Mouse (Mus musculus) liver, adult 2 months (tissue): ENCODE results near the gene Akr1cl. TPM values are rescaled to one million over a fixed set of nuclear protein-coding genes. Genes with fewer than 3 reads are reported as not detected.

Experiments used
- DNase-seq: peaks from one replicate; pipeline ENCODE4 v3.0.0-alpha.2; 2011; ENCODE audit warnings: low read depth, low spot score; ENCODE audit errors: extremely low read depth
- H3K27ac ChIP-seq: fragments of 200-500 bp; replicated peaks from 2 replicates; pipeline ENCODE4 v1.5.1; 2012; ENCODE audit warnings: low read depth, mild to moderate bottlenecking, control low read depth, inconsistent platforms, low read length; ENCODE audit not compliant: insufficient read depth
- H3K27me3 ChIP-seq: fragments of 200-500 bp; 2 replicates; pipeline ENCODE4 v1.6.1; 2012; ENCODE audit warnings: mild to moderate bottlenecking, moderate library complexity, low read length, inconsistent platforms; ENCODE audit not compliant: control insufficient read depth, insufficient read depth
- H3K36me3 ChIP-seq: fragments of 200-500 bp; 2 replicates; pipeline ENCODE4 v1.6.1; 2012; ENCODE audit warnings: low read length, inconsistent platforms; ENCODE audit not compliant: control insufficient read depth, insufficient read depth
- H3K4me1 ChIP-seq: fragments of 200-500 bp; 2 replicates; pipeline ENCODE4 v1.6.1; 2011; ENCODE audit warnings: low read length; ENCODE audit not compliant: control insufficient read depth, insufficient read depth
- H3K4me3 ChIP-seq: fragments of 200-500 bp; 2 replicates; pipeline ENCODE4 v1.5.1; 2011; ENCODE audit warnings: low read depth, mild to moderate bottlenecking, control low read depth, low read length, moderate library complexity; ENCODE audit not compliant: insufficient read depth
- H3K79me2 ChIP-seq: fragments of 200-500 bp; 2 replicates; pipeline ENCODE4 v1.6.1; 2012; ENCODE audit warnings: inconsistent platforms, mild to moderate bottlenecking, low read length, moderate library complexity; ENCODE audit not compliant: control insufficient read depth, insufficient read depth
- H3K9ac ChIP-seq: fragments of 200-500 bp; 2 replicates; pipeline ENCODE4 v1.6.1; 2012; ENCODE audit warnings: low read depth, mild to moderate bottlenecking, control low read depth, inconsistent platforms, low read length
- CTCF ChIP-seq: fragments of 200-500 bp; IDR thresholded peaks from 2 replicates; pipeline ENCODE4 v1.5.1; 2011; ENCODE audit warnings: low read depth, low read length, control low read depth
- POLR2A ChIP-seq: fragments of 200-500 bp; IDR thresholded peaks from 2 replicates; pipeline ENCODE4 v1.6.1; 2011; ENCODE audit warnings: low read length, control low read depth; ENCODE audit not compliant: insufficient read depth; ENCODE audit errors: extremely low read depth
- WGBS: fragments of 180-500 bp; shearing (Covaris S2); methylation state at CpG from one replicate; pipeline ENCODE4 v1.1.7; 2018; 5-methylcytosine and 5-hydroxymethylcytosine counted together
- polyA plus RNA-seq: library from polyadenylated mRNA; depleted of rRNA; stranded (reverse); fragments of >200 nt; gene quantifications from 2 replicates; pipeline ENCODE4 v1.2.3, GENCODE M21; 2012; rRNA removed
- total RNA-seq: library from RNA; depleted of rRNA; stranded (reverse); fragments of >200 nt; gene quantifications from 2 replicates; pipeline ENCODE4 v1.2.3, GENCODE M21; 2014; rRNA removed

The Akr1cl gene
- total and polyA plus RNA-seq, 2 experiments: 0.18 TPM; not detected in 1

GRCm38 (mm10) chr1:64988176-64988575 is 44.4 kb downstream of the Akr1cl start:
- no peak overlapping the region for H3K4me3 ChIP-seq

GRCm38 (mm10) chr1:64986120-64986519 is 46.4 kb downstream of the Akr1cl start:
- H3K27me3 ChIP-seq: no peaks in the 10 kb centered on the region
- H3K4me3 ChIP-seq: no peak overlapping the region
- TF ChIP-seq POLR2A (no peak), CTCF (no peak)
- no peak overlapping the region for H3K27ac ChIP-seq
- no peaks in the 10 kb centered on the region for H3K79me2 ChIP-seq
- H3K4me1 ChIP-seq: no peaks in the 10 kb centered on the region
- DNase-seq: no peak
- WGBS: 44% methylated on average over 7 of the region's 7 CpGs
- H3K9ac ChIP-seq: no peak overlapping the region
- no peaks in the 10 kb centered on the region for H3K36me3 ChIP-seq

More at GRCm38 (mm10) chr1:64988176-64988575, 44.4 kb downstream of the Akr1cl start:
- TF ChIP-seq POLR2A: no peak
- TF ChIP-seq CTCF: no peak
- Histone ChIP-seq H3K4me1 (no peaks in the 10 kb centered on the region), H3K79me2 (no peaks in the 10 kb centered on the region), H3K27me3 (no peaks in the 10 kb centered on the region), H3K27ac (no peak overlapping the region), H3K36me3 (no peaks in the 10 kb centered on the region), H3K9ac (no peak overlapping the region)
- DNase-seq: no peak

GRCm38 (mm10) chr1:64983247-64983646 is 49.3 kb downstream of the Akr1cl start:
- no peak overlapping the region for H3K4me3 ChIP-seq
- 76% methylated on average over 3 of the region's 3 CpGs for WGBS
- no peaks in the 10 kb centered on the region for H3K79me2 ChIP-seq
- no peaks in the 10 kb centered on the region for H3K4me1 ChIP-seq
- no peaks in the 10 kb centered on the region for H3K36me3 ChIP-seq
- no peak overlapping the region for H3K27ac ChIP-seq
- no peaks in the 10 kb centered on the region for H3K27me3 ChIP-seq
- TF ChIP-seq CTCF: no peak
- TF ChIP-seq POLR2A: no peak
- no peak for DNase-seq
- H3K9ac ChIP-seq: no peak overlapping the region

- DNase-seq: no peak
- Histone ChIP-seq H3K79me2 (no peaks in the 10 kb centered on the region), H3K4me3 (no peak overlapping the region), H3K27ac (no peak overlapping the region), H3K36me3 (no peaks in the 10 kb centered on the region), H3K4me1 (no peaks in the 10 kb centered on the region), H3K9ac (no peak overlapping the region), H3K27me3 (no peaks in the 10 kb centered on the region)
- 70% methylated on average over 7 of the region's 7 CpGs for WGBS
- TF ChIP-seq POLR2A (no peak), CTCF (no peak)
Observed at GRCm38 (mm10) chr1:64978321-64978799, 54.2 kb downstream of the Akr1cl start.

- no peak overlapping the region for H3K4me3 ChIP-seq
- H3K27me3 ChIP-seq: no peaks in the 10 kb centered on the region
- DNase-seq: no peak
- TF ChIP-seq CTCF (no peak), POLR2A (no peak)
- H3K27ac ChIP-seq: no peak overlapping the region
- H3K9ac ChIP-seq: no peak overlapping the region
- H3K4me1 ChIP-seq: no peaks in the 10 kb centered on the region; the same call in 1 of the 2 replicates
- no peaks in the 10 kb centered on the region for H3K36me3 ChIP-seq
- H3K79me2 ChIP-seq: no peaks in the 10 kb centered on the region
- WGBS: 70% methylated on average over 7 of the region's 7 CpGs
Observed at GRCm38 (mm10) chr1:64975346-64975745, 57.2 kb downstream of the Akr1cl start.

GRCm38 (mm10) chr1:64970685-64971084 is 61.9 kb downstream of the Akr1cl start:
- H3K36me3 ChIP-seq: no peaks in the 10 kb centered on the region
- H3K27ac ChIP-seq: no peak overlapping the region
- H3K79me2 ChIP-seq: no peaks in the 10 kb centered on the region
- no peak for TF ChIP-seq CTCF
- no peak for TF ChIP-seq POLR2A
- WGBS: 70% methylated on average over 5 of the region's 5 CpGs
- no peaks in the 10 kb centered on the region; the same call in 1 of the 2 replicates for H3K4me1 ChIP-seq
- H3K27me3 ChIP-seq: no peaks in the 10 kb centered on the region
- DNase-seq: peak; percentile 4
- H3K4me3 ChIP-seq: no peak overlapping the region
- H3K9ac ChIP-seq: no peak overlapping the region

Other genes starting within 250 kb of the Akr1cl start
- gene Plekhm3, start 75.9 kb downstream of the Akr1cl start, total RNA-seq: 2.8 TPM in 2 replicates
- 0.44 and 0.73 TPM in 2 replicates for gene Plekhm3, start 75.9 kb downstream of the Akr1cl start, polyA plus RNA-seq
- gene Cryge, start 18.4 kb upstream of the Akr1cl start, total RNA-seq: not detected in 2 replicates
- gene Cryge, start 18.4 kb upstream of the Akr1cl start, polyA plus RNA-seq: not detected in 2 replicates
- not detected in 2 replicates for gene Crygd, start 30.7 kb upstream of the Akr1cl start, total RNA-seq
- gene Crygd, start 30.7 kb upstream of the Akr1cl start, polyA plus RNA-seq: not detected in 2 replicates
- not detected in 2 replicates for gene Crygc, start 40.9 kb upstream of the Akr1cl start, total RNA-seq
- gene Crygc, start 40.9 kb upstream of the Akr1cl start, polyA plus RNA-seq: not detected in 2 replicates
- gene Crygb, start 49.5 kb upstream of the Akr1cl start, total RNA-seq: not detected in 2 replicates
- gene Crygb, start 49.5 kb upstream of the Akr1cl start, polyA plus RNA-seq: not detected in 2 replicates
- not detected in 2 replicates for gene Cryga, start 70.6 kb upstream of the Akr1cl start, total RNA-seq
- not detected in 2 replicates for gene Cryga, start 70.6 kb upstream of the Akr1cl start, polyA plus RNA-seq
- not detected in 2 replicates for gene Gm28845, start 86.8 kb upstream of the Akr1cl start, total RNA-seq
- gene Gm28845, start 86.8 kb upstream of the Akr1cl start, polyA plus RNA-seq: not detected in 2 replicates
- not detected in 2 replicates for gene D630023F18Rik, start 90.5 kb upstream of the Akr1cl start, total RNA-seq
- 0.17 TPM in 1 of 2 replicates, not detected in the other for gene D630023F18Rik, start 90.5 kb upstream of the Akr1cl start, polyA plus RNA-seq
- gene Idh1, start 153.7 kb upstream of the Akr1cl start, total RNA-seq: 510 and 624 TPM in 2 replicates
- gene Idh1, start 153.7 kb upstream of the Akr1cl start, polyA plus RNA-seq: 137 and 155 TPM in 2 replicates
- 18.7 and 21.1 TPM in 2 replicates for gene Pikfyve, start 153.9 kb upstream of the Akr1cl start, total RNA-seq
- 2.8 and 2.9 TPM in 2 replicates for gene Pikfyve, start 153.9 kb upstream of the Akr1cl start, polyA plus RNA-seq
- gene Pth2r, start 249.3 kb upstream of the Akr1cl start, total RNA-seq: not detected in 2 replicates
- not detected in 2 replicates for gene Pth2r, start 249.3 kb upstream of the Akr1cl start, polyA plus RNA-seq